ENCODE assay signal across 8 mouse cellular contexts in the genomic region with DNA sequence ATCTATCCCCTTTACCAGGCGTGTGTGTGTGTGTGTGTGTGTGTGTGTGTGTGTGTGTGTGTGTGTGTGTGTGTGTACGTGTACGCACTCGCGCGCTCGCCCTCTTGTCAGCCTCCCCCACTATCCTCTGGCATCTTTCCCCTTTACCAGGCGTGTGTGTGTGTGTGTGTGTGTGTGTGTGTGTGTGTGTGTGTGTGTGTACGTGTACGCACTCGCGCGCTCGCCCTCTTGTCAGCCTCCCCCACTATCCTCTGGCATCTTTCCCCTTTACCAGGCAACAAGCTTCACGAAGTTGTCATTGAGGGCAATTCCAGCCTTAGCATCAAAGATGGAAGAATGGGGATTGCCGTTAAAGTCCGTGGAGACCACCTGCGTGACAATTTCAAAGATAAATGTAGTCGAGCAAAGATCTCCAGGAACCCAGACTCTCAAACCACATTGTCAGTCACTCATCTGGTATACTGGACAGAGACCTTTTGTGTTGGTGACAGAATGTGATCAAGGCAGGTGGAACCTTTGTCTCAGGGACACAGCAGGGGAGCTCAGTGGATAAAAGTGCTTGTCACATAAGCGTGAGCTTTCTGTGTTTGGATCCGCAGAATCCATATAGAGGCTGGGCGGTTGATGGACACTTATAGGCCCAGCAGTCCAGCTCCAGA. TPM values are rescaled to one million over a fixed set of nuclear protein-coding genes. Genes with fewer than 3 reads are reported as not detected.
DNase-seq lines count a peak whose midpoint lies in the region; ATAC-seq and TF ChIP-seq lines count a peak whose summit lies in the region.
"Not testable (repeated sequence)": the region's sequence is repeated elsewhere in the genome, so short reads cannot be mapped to it uniquely, and the experiment has no call there.

No protein-coding gene starts in this region.

- peaks cover 32% of the 10 kb centered on the region for H3K36me3 ChIP-seq in forebrain, embryonic 15.5 days
- H3K36me3 ChIP-seq in hindbrain, embryonic 12.5 days = peaks cover 49% of the 10 kb centered on the region
- H3K36me3 ChIP-seq in kidney, postnatal 0 days (ENCODE audit: insufficient read depth, low read length); midbrain, embryonic 16.5 days (ENCODE audit: control insufficient read depth, insufficient read depth, low read length); stomach, embryonic 16.5 days (ENCODE audit: control insufficient read depth, insufficient read depth, low read length): not testable (repeated sequence)
- peaks cover 24% of the 10 kb centered on the region; the same call in 1 of the 2 replicates for H3K36me3 ChIP-seq in liver, embryonic 15.5 days (replicated peaks)

- peaks cover 11% of the 10 kb centered on the region for H3K4me1 ChIP-seq in cortical plate, adult 2 months (ENCODE audit: control insufficient read depth, insufficient read depth, low read length)
- H3K4me1 ChIP-seq in forebrain, embryonic 15.5 days = peaks cover 30% of the 10 kb centered on the region
- peaks cover 28% of the 10 kb centered on the region for H3K4me1 ChIP-seq in hindbrain, embryonic 12.5 days
- peaks cover 12% of the 10 kb centered on the region for H3K4me1 ChIP-seq in kidney, postnatal 0 days (replicated peaks; ENCODE audit: insufficient read depth, low read length)
- peaks cover 24% of the 10 kb centered on the region for H3K4me1 ChIP-seq in liver, embryonic 15.5 days (replicated peaks)
- H3K4me1 ChIP-seq in midbrain, embryonic 16.5 days (ENCODE audit: control insufficient read depth, insufficient read depth, low read length) = peaks cover 21% of the 10 kb centered on the region
- H3K4me1 ChIP-seq in stomach, embryonic 16.5 days (ENCODE audit: control insufficient read depth, insufficient read depth, low read length) = peaks cover 16% of the 10 kb centered on the region

- not testable (repeated sequence) for H3K9me3 ChIP-seq in forebrain, embryonic 15.5 days; hindbrain, embryonic 12.5 days (replicated peaks); kidney, postnatal 0 days (replicated peaks; ENCODE audit: low read length); liver, embryonic 15.5 days (replicated peaks); midbrain, embryonic 16.5 days (replicated peaks; ENCODE audit: control insufficient read depth, low read length, poor library complexity, severe bottlenecking); stomach, embryonic 16.5 days (replicated peaks; ENCODE audit: control insufficient read depth, low read length)

- WGBS in forebrain, embryonic 15.5 days = 8% methylated on average over 14 of the region's 22 CpGs
- 13% methylated on average over 17 of the region's 22 CpGs for WGBS in hindbrain, embryonic 12.5 days
- WGBS in kidney, postnatal 0 days = 17% methylated on average over 17 of the region's 22 CpGs
- 19% methylated on average over 19 of the region's 22 CpGs for WGBS in liver, embryonic 15.5 days (ENCODE audit: insufficient replicate concordance)
- 5% methylated on average over 14 of the region's 22 CpGs for WGBS in midbrain, embryonic 16.5 days
- 17% methylated on average over 15 of the region's 22 CpGs for WGBS in stomach, embryonic 16.5 days

- H3K4me2 ChIP-seq in forebrain, embryonic 15.5 days (replicated peaks) = peak overlapping the region; percentile 70
- H3K4me2 ChIP-seq in hindbrain, embryonic 12.5 days (replicated peaks) = peak overlapping the region; percentile 71
- peak overlapping the region; percentile 84 for H3K4me2 ChIP-seq in kidney, postnatal 0 days (ENCODE audit: low read length)
- H3K4me2 ChIP-seq in liver, embryonic 15.5 days = peak overlapping the region; percentile 94
- peak overlapping the region; percentile 58 for H3K4me2 ChIP-seq in midbrain, embryonic 16.5 days (ENCODE audit: low read length)
- H3K4me2 ChIP-seq in stomach, embryonic 16.5 days (ENCODE audit: low read depth, low read length) = peak overlapping the region; percentile 60

- peak overlapping the region; percentile 56 for H3K27ac ChIP-seq in cortical plate, adult 2 months (ENCODE audit: insufficient read depth, low read length)
- H3K27ac ChIP-seq in forebrain, embryonic 15.5 days (replicated peaks) = peak overlapping the region; percentile 88
- H3K27ac ChIP-seq in hindbrain, embryonic 12.5 days = peak overlapping the region; percentile 94
- H3K27ac ChIP-seq in kidney, postnatal 0 days = peak overlapping the region; percentile 83
- H3K27ac ChIP-seq in liver, embryonic 15.5 days (replicated peaks) = peak overlapping the region; percentile 91
- H3K27ac ChIP-seq in midbrain, embryonic 16.5 days (ENCODE audit: low read length) = peak overlapping the region; percentile 93
- peak overlapping the region; percentile 86 for H3K27ac ChIP-seq in stomach, embryonic 16.5 days (ENCODE audit: low read length)

- not testable (repeated sequence) for TF ChIP-seq POLR2A in cortical plate, adult 2 months (IDR thresholded peaks at IDR 0.05; ENCODE audit: extremely low read depth, insufficient read depth, low read length)

- ATAC-seq in forebrain, embryonic 15.5 days (replicated peaks); hindbrain, embryonic 12.5 days (ENCODE audit: low FRiP score); kidney, postnatal 0 days (replicated peaks; ENCODE audit: low FRiP score, low read depth); liver, embryonic 15.5 days (ENCODE audit: insufficient read depth); stomach, embryonic 16.5 days (ENCODE audit: insufficient read depth, low FRiP score): not testable (repeated sequence)
- peak; percentile 41 for ATAC-seq in midbrain, embryonic 16.5 days

- H3K9ac ChIP-seq in forebrain, embryonic 15.5 days (replicated peaks) = peak overlapping the region; percentile 62
- peak overlapping the region; percentile 83 for H3K9ac ChIP-seq in hindbrain, embryonic 12.5 days
- peak overlapping the region; percentile 82 for H3K9ac ChIP-seq in kidney, postnatal 0 days (ENCODE audit: low read depth, low read length)
- H3K9ac ChIP-seq in liver, embryonic 15.5 days = peak overlapping the region; percentile 77
- H3K9ac ChIP-seq in midbrain, embryonic 16.5 days (ENCODE audit: low read depth, low read length) = peak overlapping the region; percentile 87
- H3K9ac ChIP-seq in stomach, embryonic 16.5 days (ENCODE audit: low read length) = peak overlapping the region; percentile 88

- H3K27me3 ChIP-seq in forebrain, embryonic 15.5 days; hindbrain, embryonic 12.5 days; kidney, postnatal 0 days (ENCODE audit: insufficient read depth, low read length); liver, embryonic 15.5 days; midbrain, embryonic 16.5 days (ENCODE audit: control insufficient read depth, insufficient read depth, low read depth, low read length); stomach, embryonic 16.5 days (ENCODE audit: control insufficient read depth, insufficient read depth, low read length): not testable (repeated sequence)

- H3K4me3 ChIP-seq in cortical plate, adult 2 months (ENCODE audit: insufficient read depth, low read length) = peak overlapping the region; percentile 91
- H3K4me3 ChIP-seq in forebrain, embryonic 15.5 days = peak overlapping the region; percentile 59
- H3K4me3 ChIP-seq in hindbrain, embryonic 12.5 days = peak overlapping the region; percentile 63
- peak overlapping the region; percentile 68 for H3K4me3 ChIP-seq in kidney, postnatal 0 days (replicated peaks; ENCODE audit: low read depth, low read length)
- peak overlapping the region; percentile 84 for H3K4me3 ChIP-seq in liver, embryonic 15.5 days (replicated peaks)
- peak overlapping the region; percentile 69 for H3K4me3 ChIP-seq in midbrain, embryonic 16.5 days (ENCODE audit: low read depth, low read length)
- H3K4me3 ChIP-seq in stomach, embryonic 16.5 days (replicated peaks; ENCODE audit: low read length) = peak overlapping the region; percentile 69

- peak; percentile 32 for DNase-seq in R1 (ENCODE audit: low read depth, low spot score)
- DNase-seq in kidney, postnatal 0 days (ENCODE audit: low spot score) = not testable (repeated sequence)

- not testable (repeated sequence) for TF ChIP-seq CTCF in cortical plate, adult 2 months (IDR thresholded peaks at IDR 0.05; ENCODE audit: extremely low read depth, insufficient read depth, low read length); kidney, postnatal 0 days (IDR thresholded peaks at IDR 0.05; ENCODE audit: low read depth)

RNA-seq across cellular contexts. Expression of gene Tmem147, which starts 0.9 kb away (rescaled TPM):
- polyA plus RNA-seq in cortical plate, adult 2 months (2012; rRNA removed) = 189 and 190 TPM in 2 replicates
- 197 and 199 TPM in 2 replicates for polyA plus RNA-seq in forebrain, embryonic 15.5 days (2015; fragmentation: Nextera tagmentation; extraction: Ambion mirVana)
- polyA plus RNA-seq in hindbrain, embryonic 12.5 days (2016; fragmentation: Nextera tagmentation; extraction: Ambion mirVana) = 147 and 164 TPM in 2 replicates
- 320 and 325 TPM in 2 replicates for polyA plus RNA-seq in kidney, postnatal 0 days (2015; fragmentation: Nextera tagmentation; extraction: Ambion mirVana)
- polyA plus RNA-seq in liver, embryonic 15.5 days (2015; fragmentation: Nextera tagmentation; extraction: Ambion mirVana) = 97.4 and 105 TPM in 2 replicates
- polyA plus RNA-seq in midbrain, embryonic 16.5 days (2015; fragmentation: Nextera tagmentation; extraction: Ambion mirVana) = 233 and 254 TPM in 2 replicates
- 215 and 232 TPM in 2 replicates for polyA plus RNA-seq in stomach, embryonic 16.5 days (2015; fragmentation: Nextera tagmentation; extraction: Ambion mirVana)

RNA-seq across cellular contexts. Expression of gene Gapdhs, which starts 13.3 kb away (rescaled TPM):
- polyA plus RNA-seq in cortical plate, adult 2 months (2012; rRNA removed) = not detected in 2 replicates
- polyA plus RNA-seq in forebrain, embryonic 15.5 days (2015; fragmentation: Nextera tagmentation; extraction: Ambion mirVana) = 1.1 TPM in 2 replicates
- 0.76 and 1.1 TPM in 2 replicates for polyA plus RNA-seq in hindbrain, embryonic 12.5 days (2016; fragmentation: Nextera tagmentation; extraction: Ambion mirVana)
- 0.15 and 0.32 TPM in 2 replicates for polyA plus RNA-seq in kidney, postnatal 0 days (2015; fragmentation: Nextera tagmentation; extraction: Ambion mirVana)
- not detected in 2 replicates for polyA plus RNA-seq in liver, embryonic 15.5 days (2015; fragmentation: Nextera tagmentation; extraction: Ambion mirVana)
- polyA plus RNA-seq in midbrain, embryonic 16.5 days (2015; fragmentation: Nextera tagmentation; extraction: Ambion mirVana) = 1.1 and 1.7 TPM in 2 replicates
- polyA plus RNA-seq in stomach, embryonic 16.5 days (2015; fragmentation: Nextera tagmentation; extraction: Ambion mirVana) = 0.28 and 0.40 TPM in 2 replicates

RNA-seq across cellular contexts. Expression of gene Atp4a, which starts 18.2 kb away (rescaled TPM):
- polyA plus RNA-seq in cortical plate, adult 2 months (2012; rRNA removed) = 0.73 and 1.0 TPM in 2 replicates
- 1.1 and 1.9 TPM in 2 replicates for polyA plus RNA-seq in forebrain, embryonic 15.5 days (2015; fragmentation: Nextera tagmentation; extraction: Ambion mirVana)
- polyA plus RNA-seq in hindbrain, embryonic 12.5 days (2016; fragmentation: Nextera tagmentation; extraction: Ambion mirVana) = 0.93 and 1.3 TPM in 2 replicates
- 4.6 and 5.0 TPM in 2 replicates for polyA plus RNA-seq in kidney, postnatal 0 days (2015; fragmentation: Nextera tagmentation; extraction: Ambion mirVana)
- polyA plus RNA-seq in liver, embryonic 15.5 days (2015; fragmentation: Nextera tagmentation; extraction: Ambion mirVana) = 1.7 and 2.9 TPM in 2 replicates
- polyA plus RNA-seq in midbrain, embryonic 16.5 days (2015; fragmentation: Nextera tagmentation; extraction: Ambion mirVana) = 1.2 and 2.2 TPM in 2 replicates
- 22.3 and 44.6 TPM in 2 replicates for polyA plus RNA-seq in stomach, embryonic 16.5 days (2015; fragmentation: Nextera tagmentation; extraction: Ambion mirVana)

RNA-seq across cellular contexts. Expression of gene Sbsn, which starts 21.1 kb away (rescaled TPM):
- 8.4 and 8.6 TPM in 2 replicates for polyA plus RNA-seq in cortical plate, adult 2 months (2012; rRNA removed)
- polyA plus RNA-seq in forebrain, embryonic 15.5 days (2015; fragmentation: Nextera tagmentation; extraction: Ambion mirVana) = 1.6 and 2.0 TPM in 2 replicates
- 1.7 and 2.5 TPM in 2 replicates for polyA plus RNA-seq in hindbrain, embryonic 12.5 days (2016; fragmentation: Nextera tagmentation; extraction: Ambion mirVana)
- polyA plus RNA-seq in kidney, postnatal 0 days (2015; fragmentation: Nextera tagmentation; extraction: Ambion mirVana) = 2.4 and 2.5 TPM in 2 replicates
- 0.12 and 0.61 TPM in 2 replicates for polyA plus RNA-seq in liver, embryonic 15.5 days (2015; fragmentation: Nextera tagmentation; extraction: Ambion mirVana)
- polyA plus RNA-seq in midbrain, embryonic 16.5 days (2015; fragmentation: Nextera tagmentation; extraction: Ambion mirVana) = 1.6 and 2.0 TPM in 2 replicates
- polyA plus RNA-seq in stomach, embryonic 16.5 days (2015; fragmentation: Nextera tagmentation; extraction: Ambion mirVana) = 62.5 and 98.8 TPM in 2 replicates

RNA-seq across cellular contexts. Expression of gene 2200002J24Rik, which starts 31.5 kb away (rescaled TPM):
- polyA plus RNA-seq in cortical plate, adult 2 months (2012; rRNA removed) = not detected in 2 replicates
- polyA plus RNA-seq in forebrain, embryonic 15.5 days (2015; fragmentation: Nextera tagmentation; extraction: Ambion mirVana) = not detected in 2 replicates
- not detected in 2 replicates for polyA plus RNA-seq in hindbrain, embryonic 12.5 days (2016; fragmentation: Nextera tagmentation; extraction: Ambion mirVana)
- 2.0 and 2.5 TPM in 2 replicates for polyA plus RNA-seq in kidney, postnatal 0 days (2015; fragmentation: Nextera tagmentation; extraction: Ambion mirVana)
- 0.48 and 0.99 TPM in 2 replicates for polyA plus RNA-seq in liver, embryonic 15.5 days (2015; fragmentation: Nextera tagmentation; extraction: Ambion mirVana)
- polyA plus RNA-seq in midbrain, embryonic 16.5 days (2015; fragmentation: Nextera tagmentation; extraction: Ambion mirVana) = not detected in 2 replicates
- 5.5 and 6.2 TPM in 2 replicates for polyA plus RNA-seq in stomach, embryonic 16.5 days (2015; fragmentation: Nextera tagmentation; extraction: Ambion mirVana)
